Mouse (Mus musculus): ENCODE results near the gene Zcchc14.

- TF ChIP-seq GATA1 (IDR thresholded peaks at IDR 0.05; ENCODE audit: borderline replicate concordance, low read length) (no peak), FLI1 (IDR thresholded peaks at IDR 0.05; ENCODE audit: low read length) (no peak)
Measured at GRCm38 (mm10) chr8:121578676-121579451, 73.8 kb downstream of the Zcchc14 start, which contains the start of gene Fbxo31.

All from megakaryocyte, embryonic 14.5 days (primary cell).